7 mouse cellular contexts compared by ENCODE assay signal in the genomic region with DNA sequence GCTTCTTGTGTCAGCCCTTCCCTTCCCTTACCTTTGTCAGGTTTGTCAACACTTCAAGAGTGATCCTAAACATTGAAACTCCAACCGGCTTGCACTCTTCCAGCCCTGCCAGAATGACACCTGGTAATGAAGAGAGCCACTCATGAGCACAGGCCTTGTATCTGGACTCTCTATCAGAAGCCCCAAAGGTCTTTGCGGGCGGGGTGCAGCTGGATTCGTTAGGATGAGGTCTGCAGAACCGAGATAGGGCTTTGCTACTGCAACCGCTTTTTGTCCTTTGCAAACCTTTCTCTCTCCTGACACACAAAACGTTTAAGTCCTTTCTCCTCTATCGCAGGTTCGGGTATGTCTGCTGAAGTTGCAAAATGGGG. TPM values are rescaled to one million over a fixed set of nuclear protein-coding genes. Genes with fewer than 3 reads are reported as not detected.
A peak's percentile ranks its signal among the peaks of the same experiment; 100 is the strongest.
DNase-seq lines count a peak whose midpoint lies in the region; ATAC-seq and TF ChIP-seq lines count a peak whose summit lies in the region.

A gene (minus strand): TSS at position 131 of the 371 bp plus-strand sequence.

- no peak for TF ChIP-seq CTCF in lung, postnatal 0 days (IDR thresholded peaks at IDR 0.05)

- no peak within 1 kb of the TSS for H3K27ac ChIP-seq in lung, postnatal 0 days (ENCODE audit: low read length)
- H3K27ac ChIP-seq in embryonic facial prominence, embryonic 13.5 days, result peak within 1 kb of the TSS; percentile 11; the same call in 1 of the 2 replicates
- H3K27ac ChIP-seq in heart, embryonic 16.5 days (ENCODE audit: low read length), result peak within 1 kb of the TSS; percentile 4; the same call in 1 of the 2 replicates

- H3K9ac ChIP-seq in lung, postnatal 0 days (replicated peaks; ENCODE audit: low read depth), result peak within 1 kb of the TSS; percentile 20
- H3K9ac ChIP-seq in embryonic facial prominence, embryonic 13.5 days, result peak within 1 kb of the TSS; percentile 73
- H3K9ac ChIP-seq in heart, embryonic 16.5 days (ENCODE audit: low read length), result peak within 1 kb of the TSS; percentile 76

- ATAC-seq in lung, postnatal 0 days, result no peak
- no peak for ATAC-seq in embryonic facial prominence, embryonic 13.5 days (ENCODE audit: insufficient number of reproducible peaks, insufficient read depth, low FRiP score, low TSS enrichment, low read depth)
- no peak for ATAC-seq in heart, embryonic 16.5 days (replicated peaks; ENCODE audit: extremely low read depth, insufficient read depth, low FRiP score)

- WGBS in lung, postnatal 0 days, result 33% methylated on average over 9 of the region's 9 CpGs
- WGBS in embryonic facial prominence, embryonic 13.5 days, result 19% methylated on average over 9 of the region's 9 CpGs
- 26% methylated on average over 9 of the region's 9 CpGs for WGBS in heart, embryonic 16.5 days

- peak within 1 kb of the TSS; percentile 90 for H3K4me2 ChIP-seq in lung, postnatal 0 days (replicated peaks; ENCODE audit: low read depth, low read length)
- H3K4me2 ChIP-seq in embryonic facial prominence, embryonic 13.5 days, result peak within 1 kb of the TSS; percentile 94
- peak within 1 kb of the TSS; percentile 90 for H3K4me2 ChIP-seq in heart, embryonic 16.5 days (ENCODE audit: low read depth, low read length)

- peaks cover 4% of the 10 kb centered on the region; the same call in 1 of the 2 replicates for H3K27me3 ChIP-seq in lung, postnatal 0 days (replicated peaks; ENCODE audit: insufficient read depth, low read length)
- H3K27me3 ChIP-seq in embryonic facial prominence, embryonic 13.5 days, result peaks cover 21% of the 10 kb centered on the region
- H3K27me3 ChIP-seq in heart, embryonic 16.5 days (ENCODE audit: control insufficient read depth, insufficient read depth, low read length), result peaks cover 2% of the 10 kb centered on the region; the same call in 1 of the 2 replicates

- H3K36me3 ChIP-seq in lung, postnatal 0 days (ENCODE audit: insufficient read depth, low read length), result no peaks in the 10 kb centered on the region
- H3K36me3 ChIP-seq in embryonic facial prominence, embryonic 13.5 days, result no peaks in the 10 kb centered on the region
- H3K36me3 ChIP-seq in heart, embryonic 16.5 days (ENCODE audit: control insufficient read depth, insufficient read depth), result no peaks in the 10 kb centered on the region

- peaks cover 4% of the 10 kb centered on the region; the same call in 1 of the 2 replicates for H3K4me1 ChIP-seq in lung, postnatal 0 days (ENCODE audit: insufficient read depth, low read depth, low read length)
- H3K4me1 ChIP-seq in embryonic facial prominence, embryonic 13.5 days, result peaks cover 5% of the 10 kb centered on the region
- H3K4me1 ChIP-seq in heart, embryonic 16.5 days (ENCODE audit: control insufficient read depth, insufficient read depth, low read length), result peaks cover 6% of the 10 kb centered on the region

- peak within 1 kb of the TSS; percentile 54 for H3K4me3 ChIP-seq in lung, postnatal 0 days (ENCODE audit: low read depth, low read length)
- peak within 1 kb of the TSS; percentile 70 for H3K4me3 ChIP-seq in embryonic facial prominence, embryonic 13.5 days
- peak within 1 kb of the TSS; percentile 70 for H3K4me3 ChIP-seq in heart, embryonic 16.5 days (ENCODE audit: low read length)

- no peak for DNase-seq in lung, postnatal 0 days (ENCODE audit: low spot score)
- DNase-seq in lung, postnatal 10 days, result no peak
- DNase-seq in liver, result peak; percentile 89
- peak; percentile 51 to 78 for DNase-seq in spleen, postnatal 10 days (ENCODE audit: low spot score in 2 of 2)
- DNase-seq in urinary bladder, postnatal 14 days (ENCODE audit: low spot score), result no peak

- H3K9me3 ChIP-seq in lung, postnatal 0 days (ENCODE audit: low read length), result no peaks in the 10 kb centered on the region
- no peaks in the 10 kb centered on the region for H3K9me3 ChIP-seq in embryonic facial prominence, embryonic 13.5 days
- H3K9me3 ChIP-seq in heart, embryonic 16.5 days (replicated peaks; ENCODE audit: control insufficient read depth, low read length), result no peaks in the 10 kb centered on the region

- TF ChIP-seq EP300 in lung, postnatal 0 days (IDR thresholded peaks at IDR 0.05), result no peak

RNA-seq across cellular contexts. Expression of the gene that starts here (rescaled TPM):
- polyA plus RNA-seq in lung, postnatal 0 days (2015; fragmentation: Nextera tagmentation; extraction: Ambion mirVana), result 20.4 and 23.1 TPM in 2 replicates
- polyA plus RNA-seq in embryonic facial prominence, embryonic 13.5 days (2015; fragmentation: Nextera tagmentation; extraction: Ambion mirVana), result 14.3 and 18.8 TPM in 2 replicates
- 18.0 and 18.8 TPM in 2 replicates for polyA plus RNA-seq in heart, embryonic 16.5 days (2015; fragmentation: Nextera tagmentation; extraction: Ambion mirVana)

Comparison
In these comparisons a context has a peak if more than half of its experiments do, and no peak if none do; other contexts are left out.
1. DNase-seq: peak in liver (single experiment) and spleen, postnatal 10 days (2 of 2); none in lung, postnatal 0 days (single experiment), lung, postnatal 10 days (single experiment) and urinary bladder, postnatal 14 days (single experiment).
2. H3K9ac ChIP-seq: peak in every context shown above with its lines; median percentile 76 in heart, embryonic 16.5 days; 73 in embryonic facial prominence, embryonic 13.5 days; 20 in lung, postnatal 0 days.
3. Peak in every context shown above with its lines, with median percentiles within 50 percentile points of each other: H3K4me2 ChIP-seq and H3K4me3 ChIP-seq.